Mouse (Mus musculus) olfactory bulb, adult 2 months (tissue): Measurements from ENCODE around the gene Tk1.

Experiments
- CTCF ChIP-seq: fragments of 200-500 bp; IDR thresholded peaks from 2 replicates; pipeline ENCODE4 v1.5.1; 2012; ENCODE audit warnings: low read depth, mild to moderate bottlenecking, low read length, moderate library complexity; ENCODE audit not compliant: insufficient read depth
- POLR2A ChIP-seq: fragments of 200-500 bp; IDR thresholded peaks from 2 replicates; pipeline ENCODE4 v1.6.1; 2012; ENCODE audit warnings: mild to moderate bottlenecking, low read depth, low read length, moderate library complexity; ENCODE audit not compliant: insufficient read depth

- TF ChIP-seq CTCF, result no peak
- no peak for TF ChIP-seq POLR2A
These were observed 1.0 kb upstream of the Tk1 start for GRCm38 (mm10) chr11:117826916-117827315.
